Mouse (Mus musculus) heart, embryonic 14.5 days (tissue): Measurements from ENCODE around the gene Phldb2. TPM values are rescaled to one million over a fixed set of nuclear protein-coding genes. Genes with fewer than 3 reads are reported as not detected.

ENCODE experiments used
- ATAC-seq: fragments of 200-750 bp; cut with Nextera tagmentation; 2 replicates; pipeline ENCODE4 v1.8.0; 2017; ENCODE audit warnings: low read depth, moderate TSS enrichment; ENCODE audit not compliant: insufficient number of reproducible peaks, insufficient read depth, low FRiP score
- H3K27ac ChIP-seq, 2 experiments: fragments of 200-500 bp in 1 of 2; fragments of 300-500 bp in 1 of 2; sonication (generic) in 1 of 2; replicated peaks in 1 of 2; 2 replicates each; pipeline ENCODE4 v1.5.1; 2012 to 2014; ENCODE audit warnings: low read depth in 2 of 2, low read length in 2 of 2, control low read depth in 1 of 2, mild to moderate bottlenecking in 1 of 2, mixed read lengths in 1 of 2; ENCODE audit not compliant: control insufficient read depth in 1 of 2, insufficient read depth in 1 of 2
- H3K27me3 ChIP-seq: fragments of 300-500 bp; sonication (generic); 2 replicates; pipeline ENCODE4 v1.6.1; 2014; ENCODE audit warnings: mild to moderate bottlenecking, low read length, control low read depth; ENCODE audit not compliant: control insufficient read depth, insufficient read depth
- H3K36me3 ChIP-seq: fragments of 300-500 bp; sonication (generic); 2 replicates; pipeline ENCODE4 v1.6.1; 2014; ENCODE audit warnings: mild to moderate bottlenecking, control low read depth, low read length, mixed read lengths; ENCODE audit not compliant: control insufficient read depth, insufficient read depth
- H3K4me1 ChIP-seq, 2 experiments: fragments of 200-500 bp in 1 of 2; fragments of 300-500 bp in 1 of 2; sonication (generic) in 1 of 2; 2 replicates each; pipeline ENCODE4 v1.6.1; 2012 to 2014; ENCODE audit warnings: low read length in 2 of 2, control low read depth in 1 of 2, mixed read lengths in 1 of 2; ENCODE audit not compliant: control insufficient read depth in 2 of 2, insufficient read depth in 2 of 2
- H3K4me2 ChIP-seq: fragments of 300-500 bp; sonication (generic); 2 replicates; pipeline ENCODE4 v1.6.1; 2014; ENCODE audit warnings: mild to moderate bottlenecking, low read length
- H3K4me3 ChIP-seq, 2 experiments: fragments of 200-500 bp in 1 of 2; fragments of 300-500 bp in 1 of 2; sonication (generic) in 1 of 2; 2 replicates each; pipeline ENCODE4 v1.5.1; 2012 to 2014; ENCODE audit warnings: low read length in 2 of 2, mild to moderate bottlenecking in 2 of 2, control low read depth in 1 of 2, low read depth in 1 of 2, moderate library complexity in 1 of 2; ENCODE audit not compliant: control insufficient read depth in 1 of 2, insufficient read depth in 1 of 2
- H3K9ac ChIP-seq: fragments of 300-500 bp; sonication (generic); 2 replicates; pipeline ENCODE4 v1.6.1; 2014; ENCODE audit warnings: mild to moderate bottlenecking, low read length
- H3K9me3 ChIP-seq: fragments of 300-500 bp; sonication (generic); 2 replicates; pipeline ENCODE4 v1.6.1; 2016; ENCODE audit warnings: low read length, control low read depth; ENCODE audit not compliant: control insufficient read depth
- WGBS: fragments of 180-500 bp; shearing (Covaris S2); extraction: QIAGEN DNeasy Blood & Tissue Kit; methylation state at CpG from one replicate; pipeline ENCODE4 v1.1.7; 2014; 5-methylcytosine and 5-hydroxymethylcytosine counted together
- polyA plus RNA-seq: library from polyadenylated mRNA; unstranded; fragments of >200 nt; fragmentation: Nextera tagmentation; extraction: Ambion mirVana; gene quantifications from 2 replicates; pipeline ENCODE4 v1.2.1, GENCODE M21; 2014

Phldb2 gene
- polyA plus RNA-seq, 1 experiment from 2014 or later = 42.9 TPM

DNA sequence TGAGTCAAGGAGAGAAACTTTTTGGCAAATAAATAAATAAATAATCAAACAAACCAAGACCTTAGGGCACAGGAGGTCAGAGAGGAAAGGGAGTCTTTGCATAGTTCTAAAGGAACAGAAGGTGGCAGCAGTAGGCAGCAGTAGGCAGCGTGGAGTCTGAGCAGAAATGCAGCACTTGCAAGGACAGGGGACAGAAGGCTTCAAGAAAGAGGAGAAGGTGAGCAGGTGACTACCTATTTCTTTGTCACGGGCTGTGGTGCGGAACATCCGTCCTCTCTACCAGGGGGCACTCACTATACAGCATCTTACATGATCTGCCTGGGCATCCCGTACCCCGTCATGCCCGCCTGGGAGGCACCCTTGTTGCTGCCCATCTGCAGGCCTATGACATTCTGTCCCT is 242.1 kb downstream of the Phldb2 start:
- no peak overlapping the region for H3K27ac ChIP-seq

DNA sequence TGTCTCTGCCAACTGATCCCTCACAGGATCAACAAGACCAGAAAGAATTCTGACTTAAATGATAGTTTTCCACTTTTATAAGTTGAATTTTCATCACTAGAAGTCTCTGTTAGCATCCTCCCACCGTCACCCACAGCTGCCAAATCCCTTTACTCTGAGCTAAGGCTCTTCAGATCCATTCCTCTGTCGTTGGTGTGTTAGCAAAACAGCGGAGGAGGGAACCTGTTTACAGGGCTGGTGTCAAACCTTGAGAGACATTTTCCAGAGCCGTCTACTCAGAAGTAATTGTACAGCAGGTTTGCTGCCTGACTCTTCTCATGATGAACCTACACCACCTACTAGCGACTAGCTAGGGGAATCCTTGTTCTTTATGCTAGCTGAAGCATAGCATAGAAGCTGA is 254.1 kb downstream of the Phldb2 start:
- no peaks in the 10 kb centered on the region for H3K27me3 ChIP-seq
- no peak for ATAC-seq
- H3K36me3 ChIP-seq = no peaks in the 10 kb centered on the region
- no peak overlapping the region for H3K4me2 ChIP-seq
- 51% methylated on average over 5 of the region's 5 CpGs for WGBS
- H3K9ac ChIP-seq = no peak overlapping the region
- no peaks in the 10 kb centered on the region for H3K9me3 ChIP-seq
- H3K4me3 ChIP-seq = no peak overlapping the region
- H3K27ac ChIP-seq = no peak overlapping the region
- H3K4me1 ChIP-seq = no peaks in the 10 kb centered on the region

More for the DNA sequence above, 242.1 kb downstream of the Phldb2 start:
- H3K9ac ChIP-seq = no peak overlapping the region
- H3K4me2 ChIP-seq = no peak overlapping the region
- 71% methylated on average over 7 of the region's 7 CpGs for WGBS
- H3K27me3 ChIP-seq = no peaks in the 10 kb centered on the region
- peaks cover 5% of the 10 kb centered on the region; the same call in 1 of the 2 replicates for H3K9me3 ChIP-seq
- no peaks in the 10 kb centered on the region for H3K36me3 ChIP-seq
- H3K4me3 ChIP-seq = no peak overlapping the region
- no peak for ATAC-seq
- no peaks in the 10 kb centered on the region for H3K4me1 ChIP-seq

GRCm38 (mm10) chr16:45697996-45698395 is 255.4 kb downstream of the Phldb2 start:
- no peak overlapping the region for H3K4me3 ChIP-seq
- H3K27me3 ChIP-seq = no peaks in the 10 kb centered on the region
- no peaks in the 10 kb centered on the region for H3K36me3 ChIP-seq
- WGBS = 74% methylated on average over 6 of the region's 6 CpGs
- H3K9me3 ChIP-seq = no peaks in the 10 kb centered on the region
- no peak overlapping the region for H3K27ac ChIP-seq
- H3K9ac ChIP-seq = no peak overlapping the region
- H3K4me2 ChIP-seq = no peak overlapping the region
- ATAC-seq = no peak
- H3K4me1 ChIP-seq = no peaks in the 10 kb centered on the region

Other genes with a start within 250 kb of the Phldb2 start
- gene Tagln3, start 229.0 kb downstream of the Phldb2 start, polyA plus RNA-seq = 2.6 and 4.1 TPM in 2 replicates
- 27.9 and 29.1 TPM in 2 replicates for gene Abhd10, start 210.6 kb downstream of the Phldb2 start, polyA plus RNA-seq
- 0.28 and 0.50 TPM in 2 replicates for gene Plcxd2, start 56.6 kb upstream of the Phldb2 start, polyA plus RNA-seq
- gene Cd96, start 166.7 kb upstream of the Phldb2 start, polyA plus RNA-seq = not detected in 2 replicates
- gene Gm4737, start 201.5 kb upstream of the Phldb2 start, polyA plus RNA-seq = 2.0 and 2.3 TPM in 2 replicates